Mouse (Mus musculus): Measurements from ENCODE around the gene E330014E10Rik.
"Not testable (repeated sequence)": the region's sequence is repeated elsewhere in the genome, so short reads cannot be mapped to it uniquely, and the experiment has no call there.

E330014E10Rik gene

DNA sequence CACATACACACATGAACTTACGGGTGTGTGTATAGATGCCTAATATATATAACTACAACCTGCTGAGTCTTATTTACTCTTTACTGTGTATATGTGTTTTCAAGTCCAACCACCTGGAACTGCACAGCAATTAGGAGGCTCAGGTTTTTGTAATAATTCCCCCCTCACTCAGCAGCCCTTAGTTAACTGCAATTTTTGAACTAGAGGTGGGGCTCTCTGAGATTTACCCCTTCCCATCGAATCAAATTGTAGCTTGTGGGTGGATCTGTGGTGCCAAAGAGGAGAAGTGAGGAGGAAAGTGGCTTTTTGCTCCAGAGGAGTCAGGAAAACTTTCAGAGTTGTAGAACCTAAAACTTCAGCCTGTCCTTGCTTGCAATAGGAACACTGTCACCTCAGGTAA, at the start of gene E330014E10Rik:
Gene E330014E10Rik, plus strand, starts transcription at position 301 of the 400 bp plus-strand sequence.
- not testable (repeated sequence) for DNase-seq (ENCODE audit: extremely low read depth, low read depth, low spot score)

DNA sequence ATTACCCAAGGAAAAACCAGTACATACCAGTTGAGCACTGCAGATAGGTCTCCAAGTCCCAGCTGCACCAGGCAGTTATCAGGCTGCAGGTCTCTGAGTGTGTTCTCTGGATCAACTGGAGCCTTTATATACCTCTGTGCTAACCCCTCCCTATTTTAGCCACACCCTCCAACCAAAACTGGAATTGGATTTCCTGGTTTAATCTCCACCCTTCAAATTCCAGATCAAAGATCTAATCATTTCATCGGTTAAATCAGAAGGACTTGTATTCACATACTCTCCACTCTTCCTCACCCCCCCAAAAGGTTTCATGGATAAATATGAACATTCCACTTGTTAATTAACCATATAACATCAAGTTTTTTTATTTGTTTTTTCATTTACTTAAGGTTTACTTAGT, 39.7 kb upstream of the E330014E10Rik start, which contains the start of gene Gm7978:
Gene Gm7978, minus strand, starts transcription at position 101 of the 400 bp plus-strand sequence.
- not testable (repeated sequence) for DNase-seq (ENCODE audit: extremely low read depth, low read depth, low spot score)

DNA sequence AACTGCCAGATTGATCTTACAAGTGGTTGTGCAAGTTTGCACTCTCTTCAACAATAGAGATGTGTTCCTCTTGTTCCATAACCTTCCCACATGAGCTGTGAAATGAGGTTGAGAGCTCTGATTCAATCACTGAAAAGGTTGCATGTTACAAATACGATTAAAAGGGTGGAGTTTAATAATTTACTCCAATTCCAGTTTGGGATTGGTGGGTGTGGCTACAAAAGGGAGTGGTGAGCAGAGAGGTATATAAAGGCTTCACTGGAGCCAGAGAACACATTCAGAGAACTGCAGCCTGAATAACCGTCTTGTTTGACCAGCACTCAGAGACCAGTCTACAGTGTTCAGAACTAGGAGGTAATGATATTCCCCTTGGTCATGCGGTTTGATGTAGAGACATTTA, 34.1 kb upstream of the E330014E10Rik start, which contains the start of gene Gm7982:
Gene Gm7982, plus strand, starts transcription at position 301 of the 400 bp plus-strand sequence.
- DNase-seq (ENCODE audit: extremely low read depth, low read depth, low spot score), result not testable (repeated sequence)

DNA sequence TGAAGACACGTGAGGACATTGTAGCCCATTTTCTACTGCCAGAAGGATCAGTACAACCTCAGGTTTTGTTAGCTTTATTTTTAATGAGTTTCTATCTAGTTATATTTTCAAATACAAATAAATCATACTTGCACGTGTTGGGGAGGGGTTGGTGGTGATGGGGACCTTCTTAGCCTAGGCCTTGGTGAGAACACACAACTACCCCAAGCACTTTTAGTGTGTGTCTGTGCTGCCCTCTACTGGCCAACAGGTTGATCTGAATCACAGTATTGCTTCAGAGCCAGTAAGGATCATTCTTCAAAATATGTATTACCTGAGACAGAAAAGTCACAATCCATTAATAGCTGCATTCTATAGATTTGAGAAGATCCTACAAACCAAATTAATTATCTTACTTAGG, 35.1 kb downstream of the E330014E10Rik start:
- DNase-seq (ENCODE audit: extremely low read depth, low read depth, low spot score), result not testable (repeated sequence)

DNA sequence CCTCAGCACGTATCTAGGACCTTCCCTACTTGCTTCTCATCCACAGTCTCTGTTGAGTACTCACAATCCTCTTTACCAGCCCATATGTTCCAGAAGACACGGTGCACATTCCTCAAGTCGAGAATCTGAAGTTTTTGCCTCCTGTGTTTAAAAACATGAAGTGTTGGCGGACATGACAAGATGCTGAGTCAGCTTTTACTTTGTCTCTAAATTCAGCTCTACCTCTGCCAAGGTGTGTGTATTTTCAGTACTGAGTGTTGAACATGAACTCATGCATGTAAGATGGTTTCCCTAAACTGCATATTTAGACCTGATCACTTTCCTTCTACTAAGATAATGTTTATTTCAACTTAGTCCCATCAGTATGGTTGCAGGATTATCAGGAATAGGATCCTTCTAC, 60.8 kb downstream of the E330014E10Rik start:
- no peak for DNase-seq (ENCODE audit: extremely low read depth, low read depth, low spot score)

DNA sequence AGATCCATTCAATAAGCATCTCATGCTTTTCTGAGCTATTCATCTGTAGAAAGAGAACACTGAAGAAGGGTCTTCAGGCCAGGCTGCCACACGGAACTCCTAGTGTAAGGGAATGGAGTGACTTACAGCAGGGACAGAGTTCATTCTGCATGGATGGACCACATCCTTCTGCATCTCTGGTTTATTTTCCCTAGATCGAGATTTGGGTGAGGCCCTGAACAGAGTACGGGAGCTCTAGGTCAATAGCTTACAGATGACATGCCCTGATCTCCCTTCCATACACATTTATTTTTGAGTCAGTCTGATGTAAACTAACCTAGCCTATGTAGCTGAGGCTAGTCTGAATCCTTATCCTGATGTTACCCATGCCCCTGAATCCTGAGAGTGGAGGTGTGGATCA, 78.2 kb downstream of the E330014E10Rik start:
- DNase-seq (ENCODE audit: extremely low read depth, low read depth, low spot score), result no peak

Data from fat pad, adult 2 months (tissue).